Mouse (Mus musculus): Measurements from ENCODE around the gene Stxbp6.

- TF ChIP-seq CTCF (IDR thresholded peaks at IDR 0.05; ENCODE audit: low read depth) (no peak), EP300 (IDR thresholded peaks at IDR 0.05; ENCODE audit: low read depth) (no peak)
Observed at GRCm38 (mm10) chr12:44922241-44922640, 152.3 kb downstream of the Stxbp6 start.

Data from liver, postnatal 0 days (tissue).